Mouse (Mus musculus) liver, adult 2 months (tissue): ENCODE measurements at regions not wholly inside any gene's neighbourhood (a gene's known extent, or its start where the extent isn't known, plus 50 kb on each side); places are given as distances from the start of the nearest gene placed in this dataset.

Source experiments
- DNase-seq: peaks from one replicate; pipeline ENCODE4 v3.0.0-alpha.2; 2011; ENCODE audit warnings: low read depth, low spot score; ENCODE audit errors: extremely low read depth
- H3K27ac ChIP-seq: fragments of 200-500 bp; replicated peaks from 2 replicates; pipeline ENCODE4 v1.5.1; 2012; ENCODE audit warnings: low read depth, mild to moderate bottlenecking, control low read depth, inconsistent platforms, low read length; ENCODE audit not compliant: insufficient read depth
- H3K27me3 ChIP-seq: fragments of 200-500 bp; 2 replicates; pipeline ENCODE4 v1.6.1; 2012; ENCODE audit warnings: mild to moderate bottlenecking, moderate library complexity, low read length, inconsistent platforms; ENCODE audit not compliant: control insufficient read depth, insufficient read depth
- H3K36me3 ChIP-seq: fragments of 200-500 bp; 2 replicates; pipeline ENCODE4 v1.6.1; 2012; ENCODE audit warnings: low read length, inconsistent platforms; ENCODE audit not compliant: control insufficient read depth, insufficient read depth
- H3K4me1 ChIP-seq: fragments of 200-500 bp; 2 replicates; pipeline ENCODE4 v1.6.1; 2011; ENCODE audit warnings: low read length; ENCODE audit not compliant: control insufficient read depth, insufficient read depth
- H3K4me3 ChIP-seq: fragments of 200-500 bp; 2 replicates; pipeline ENCODE4 v1.5.1; 2011; ENCODE audit warnings: low read depth, mild to moderate bottlenecking, control low read depth, low read length, moderate library complexity; ENCODE audit not compliant: insufficient read depth
- H3K79me2 ChIP-seq: fragments of 200-500 bp; 2 replicates; pipeline ENCODE4 v1.6.1; 2012; ENCODE audit warnings: inconsistent platforms, mild to moderate bottlenecking, low read length, moderate library complexity; ENCODE audit not compliant: control insufficient read depth, insufficient read depth
- H3K9ac ChIP-seq: fragments of 200-500 bp; 2 replicates; pipeline ENCODE4 v1.6.1; 2012; ENCODE audit warnings: low read depth, mild to moderate bottlenecking, control low read depth, inconsistent platforms, low read length
- CTCF ChIP-seq: fragments of 200-500 bp; IDR thresholded peaks from 2 replicates; pipeline ENCODE4 v1.5.1; 2011; ENCODE audit warnings: low read depth, low read length, control low read depth
- POLR2A ChIP-seq: fragments of 200-500 bp; IDR thresholded peaks from 2 replicates; pipeline ENCODE4 v1.6.1; 2011; ENCODE audit warnings: low read length, control low read depth; ENCODE audit not compliant: insufficient read depth; ENCODE audit errors: extremely low read depth
- WGBS: fragments of 180-500 bp; shearing (Covaris S2); methylation state at CpG from one replicate; pipeline ENCODE4 v1.1.7; 2018; 5-methylcytosine and 5-hydroxymethylcytosine counted together

DNA sequence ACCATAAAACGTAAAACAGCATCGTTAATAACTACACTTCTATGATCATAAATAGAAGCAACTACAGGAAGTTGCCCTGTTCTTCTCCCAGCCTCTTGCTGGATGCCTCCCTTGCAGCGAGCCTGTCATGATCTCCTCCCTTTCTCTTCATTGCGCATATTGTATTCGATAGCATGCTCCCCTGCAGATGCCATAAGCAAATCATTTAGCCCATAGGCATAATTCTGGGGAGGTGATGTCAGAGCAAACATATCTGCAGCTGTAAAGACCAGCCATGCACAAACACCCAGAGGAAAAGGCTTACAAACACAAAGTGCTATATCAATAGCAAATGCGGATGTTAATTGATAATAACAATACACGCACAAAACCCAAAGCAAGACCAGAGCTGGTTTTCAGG, 155.7 kb upstream of the Kif2a start:
- WGBS, result 82% methylated on average over 7 of the region's 7 CpGs
- no peak for TF ChIP-seq CTCF
- TF ChIP-seq POLR2A, result no peak
- Histone ChIP-seq H3K4me3 (no peak overlapping the region), H3K27ac (no peak overlapping the region), H3K4me1 (no peaks in the 10 kb centered on the region), H3K27me3 (no peaks in the 10 kb centered on the region), H3K9ac (no peak overlapping the region), H3K79me2 (no peaks in the 10 kb centered on the region), H3K36me3 (no peaks in the 10 kb centered on the region)
- DNase-seq, result no peak

DNA sequence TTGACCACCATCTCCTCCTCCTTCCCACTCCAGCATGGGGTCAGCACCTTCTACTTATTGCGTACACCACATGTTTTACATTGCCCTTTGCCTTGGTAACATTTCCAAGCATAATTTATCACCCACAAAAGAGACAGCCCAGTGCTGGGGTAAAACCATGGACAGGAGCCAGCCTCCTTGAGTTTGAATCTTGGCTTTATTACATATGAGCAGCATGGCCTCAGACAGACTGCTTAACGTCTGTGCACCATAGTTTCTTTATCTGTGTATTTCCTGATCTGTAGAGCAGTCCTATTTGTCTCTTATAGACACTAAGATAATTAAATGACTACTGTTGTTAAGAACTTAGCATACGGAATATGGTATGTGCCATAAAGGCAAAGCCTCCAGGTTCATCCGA, 154.0 kb upstream of the Kif2a start:
- Histone ChIP-seq H3K79me2 (no peaks in the 10 kb centered on the region), H3K36me3 (no peaks in the 10 kb centered on the region), H3K27me3 (no peaks in the 10 kb centered on the region), H3K27ac (no peak overlapping the region), H3K9ac (no peak overlapping the region), H3K4me1 (no peaks in the 10 kb centered on the region), H3K4me3 (no peak overlapping the region)
- WGBS, result 78% methylated on average over 4 of the region's 4 CpGs
- no peak for DNase-seq
- TF ChIP-seq POLR2A (no peak), CTCF (no peak)

DNA sequence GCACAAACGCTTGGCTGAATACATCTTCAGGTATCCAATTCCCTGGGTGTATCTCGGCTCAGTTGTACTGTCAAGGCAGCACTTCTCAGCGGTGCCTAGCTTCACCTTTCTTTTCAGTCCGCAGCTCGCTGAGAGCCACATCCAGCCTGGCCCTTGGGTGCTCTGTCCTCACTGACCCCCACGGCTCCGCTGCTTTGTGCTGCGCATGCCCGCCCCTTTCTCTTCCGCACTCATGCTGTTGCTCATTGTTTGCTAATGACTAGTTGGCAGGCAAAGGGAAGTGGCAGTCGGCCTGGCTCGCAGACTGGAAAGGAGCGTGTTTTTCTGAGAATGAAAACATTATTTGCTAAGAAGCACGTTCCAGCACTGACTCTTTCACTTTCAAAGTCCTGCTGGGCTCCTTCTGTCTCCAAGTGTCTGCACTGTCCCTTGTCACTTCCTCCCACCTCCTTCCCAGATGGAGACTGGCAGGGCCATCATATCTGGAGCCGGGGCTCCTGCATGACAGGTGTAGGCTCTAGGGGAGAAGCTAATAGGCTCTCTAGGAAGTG, 146.7 kb upstream of the Kif2a start:
- H3K9ac ChIP-seq, result no peak overlapping the region; the same call in 1 of the 2 replicates

DNA sequence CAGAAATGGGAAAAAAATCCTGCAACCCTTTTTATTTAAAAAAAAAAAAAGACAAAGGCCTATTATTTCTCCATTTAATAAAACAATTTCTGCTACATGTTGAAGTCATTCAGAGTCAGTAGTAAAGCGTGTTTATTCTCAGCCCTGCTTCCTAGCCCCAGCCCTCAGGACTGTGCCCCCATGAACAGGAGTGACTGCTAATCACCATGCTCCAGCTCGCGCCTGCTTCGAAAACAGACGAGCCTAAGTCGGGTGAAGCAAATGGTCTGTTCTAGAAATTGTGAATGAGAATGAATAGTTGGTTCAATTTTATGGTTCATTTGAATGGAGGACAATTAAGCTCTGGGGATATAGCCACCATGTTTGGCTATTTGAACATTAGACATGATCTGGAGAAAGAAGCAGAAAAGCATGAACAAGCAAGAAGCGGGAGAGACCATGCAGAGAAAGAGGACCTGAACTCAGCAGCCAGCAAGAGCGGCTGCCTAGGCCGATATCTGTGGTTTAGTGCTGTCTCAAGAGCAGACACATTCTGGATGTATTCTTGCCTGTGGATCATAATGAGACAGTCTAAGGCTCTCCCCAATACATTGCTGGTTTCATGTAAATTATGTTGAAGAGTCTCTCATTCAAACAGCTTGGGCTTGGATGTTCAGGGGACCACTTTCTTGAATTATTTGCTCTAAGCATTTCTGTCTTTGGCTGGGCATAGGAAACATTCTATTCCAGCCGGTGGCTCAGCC, 146.1 kb upstream of the Kif2a start:
- no peaks in the 10 kb centered on the region for H3K36me3 ChIP-seq
- no peak for DNase-seq
- H3K79me2 ChIP-seq, result no peaks in the 10 kb centered on the region
- TF ChIP-seq POLR2A, result no peak
- no peak for TF ChIP-seq CTCF
- 84% methylated on average over 10 of the region's 10 CpGs for WGBS
- H3K4me1 ChIP-seq, result no peaks in the 10 kb centered on the region
- H3K27ac ChIP-seq, result no peak overlapping the region
- H3K9ac ChIP-seq, result no peak overlapping the region
- no peak overlapping the region for H3K4me3 ChIP-seq
- H3K27me3 ChIP-seq, result no peaks in the 10 kb centered on the region

More for the DNA sequence above, 146.7 kb upstream of the Kif2a start:
- no peak for TF ChIP-seq POLR2A
- no peak for TF ChIP-seq CTCF
- Histone ChIP-seq H3K36me3 (no peaks in the 10 kb centered on the region), H3K79me2 (no peaks in the 10 kb centered on the region), H3K4me3 (peak overlapping the region; percentile 27; the same call in 1 of the 2 replicates), H3K4me1 (no peaks in the 10 kb centered on the region), H3K27me3 (no peaks in the 10 kb centered on the region), H3K27ac (no peak overlapping the region)
- WGBS, result 6% methylated on average over 15 of the region's 15 CpGs
- DNase-seq, result peak; percentile 30

DNA sequence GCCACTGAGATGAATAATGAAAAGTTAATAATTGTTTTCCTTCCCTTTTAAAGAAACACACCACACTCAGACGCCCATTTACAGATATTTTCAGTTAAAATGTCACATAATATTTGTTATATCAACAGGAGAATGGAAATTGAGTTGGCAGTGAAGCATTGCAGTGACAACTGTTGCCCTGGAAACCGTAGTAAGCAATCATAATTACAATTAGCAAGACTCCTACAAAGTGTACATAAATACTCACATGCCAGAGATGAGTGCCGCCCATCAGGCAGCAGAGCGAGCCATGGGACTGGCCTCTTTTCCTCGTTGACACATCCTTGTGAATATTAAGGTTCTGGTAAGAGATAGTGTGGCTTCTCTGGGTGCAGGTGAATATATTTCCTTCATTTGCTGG, 129.6 kb upstream of the Kif2a start:
- TF ChIP-seq CTCF, result no peak
- no peak for TF ChIP-seq POLR2A
- Histone ChIP-seq H3K4me3 (no peak overlapping the region), H3K27me3 (no peaks in the 10 kb centered on the region), H3K79me2 (no peaks in the 10 kb centered on the region), H3K4me1 (no peaks in the 10 kb centered on the region), H3K36me3 (no peaks in the 10 kb centered on the region), H3K9ac (no peak overlapping the region), H3K27ac (no peak overlapping the region)
- WGBS, result 80% methylated on average over 5 of the region's 5 CpGs
- no peak for DNase-seq

DNA sequence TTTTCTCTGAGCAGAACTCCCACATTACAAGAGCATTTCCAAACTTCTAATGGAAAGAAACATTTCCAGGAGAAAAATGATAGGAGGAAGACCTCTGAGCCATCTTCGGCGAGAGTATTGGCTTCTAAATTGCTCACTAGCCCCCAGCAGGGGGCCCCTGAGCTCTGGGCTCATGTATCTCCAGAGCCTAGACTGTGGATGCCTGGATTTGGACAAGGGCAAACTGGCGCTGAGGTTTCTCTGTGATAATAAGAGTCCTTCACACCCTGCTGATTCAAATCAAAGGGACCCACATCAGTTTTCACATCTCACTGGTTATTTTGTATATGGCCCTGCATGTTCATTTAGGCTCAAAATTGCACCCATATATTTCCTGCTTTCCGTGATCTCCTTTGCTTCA, 119.3 kb upstream of the Kif2a start:
- H3K36me3 ChIP-seq, result no peaks in the 10 kb centered on the region
- WGBS, result 62% methylated on average over 4 of the region's 4 CpGs
- no peak for DNase-seq

More for the DNA sequence above, 119.3 kb upstream of the Kif2a start:
- no peaks in the 10 kb centered on the region for H3K4me1 ChIP-seq
- H3K9ac ChIP-seq, result no peak overlapping the region
- H3K4me3 ChIP-seq, result no peak overlapping the region
- H3K27ac ChIP-seq, result no peak overlapping the region
- TF ChIP-seq POLR2A, result no peak
- TF ChIP-seq CTCF, result no peak
- no peaks in the 10 kb centered on the region for H3K79me2 ChIP-seq
- H3K27me3 ChIP-seq, result no peaks in the 10 kb centered on the region
